Mouse (Mus musculus): ENCODE measurements at regions not wholly inside any gene's neighbourhood (a gene's known extent, or its start where the extent isn't known, plus 50 kb on each side); places are given as distances from the start of the nearest gene placed in this dataset.

GRCm38 (mm10) chr2:117748892-117749291, 362.8 kb upstream of the Thbs1 start:
- no peak for DNase-seq (ENCODE audit: low spot score)
- 91% methylated on average over 4 of the region's 4 CpGs for WGBS
- no peak for ATAC-seq
- Histone ChIP-seq H3K27me3 (replicated peaks; ENCODE audit: control insufficient read depth, insufficient read depth, low read length) (no peaks in the 10 kb centered on the region), H3K9me3 (replicated peaks; ENCODE audit: control insufficient read depth, low read length) (no peaks in the 10 kb centered on the region), H3K4me2 (ENCODE audit: low read length) (no peak overlapping the region), H3K27ac (ENCODE audit: low read depth, low read length) (no peak overlapping the region), H3K36me3 (ENCODE audit: control insufficient read depth, insufficient read depth, low read length) (no peaks in the 10 kb centered on the region), H3K9ac (ENCODE audit: low read length) (no peak overlapping the region), H3K4me1 (ENCODE audit: control insufficient read depth, insufficient read depth, low read length) (no peaks in the 10 kb centered on the region), H3K4me3 (ENCODE audit: low read depth, low read length) (no peak overlapping the region)

- no peaks in the 10 kb centered on the region for H3K9me3 ChIP-seq (replicated peaks; ENCODE audit: control insufficient read depth, low read length)
- no peaks in the 10 kb centered on the region for H3K27me3 ChIP-seq (replicated peaks; ENCODE audit: control insufficient read depth, insufficient read depth, low read length)
- 88% methylated on average over 1 of the region's 1 CpGs for WGBS
- no peak overlapping the region for H3K9ac ChIP-seq (ENCODE audit: low read length)
- no peak overlapping the region for H3K27ac ChIP-seq (ENCODE audit: low read depth, low read length)
- DNase-seq (ENCODE audit: low spot score) (no peak), ATAC-seq (no peak)
- H3K4me2 ChIP-seq (ENCODE audit: low read length) = no peak overlapping the region
- H3K4me3 ChIP-seq (ENCODE audit: low read depth, low read length) = no peak overlapping the region
- no peaks in the 10 kb centered on the region for H3K4me1 ChIP-seq (ENCODE audit: control insufficient read depth, insufficient read depth, low read length)
- no peaks in the 10 kb centered on the region for H3K36me3 ChIP-seq (ENCODE audit: control insufficient read depth, insufficient read depth, low read length)
Measured at GRCm38 (mm10) chr2:117759491-117760013, 352.1 kb upstream of the Thbs1 start.

- no peaks in the 10 kb centered on the region for H3K9me3 ChIP-seq (replicated peaks; ENCODE audit: control insufficient read depth, low read length)
- H3K27ac ChIP-seq (ENCODE audit: low read depth, low read length) = no peak overlapping the region
- H3K27me3 ChIP-seq (replicated peaks; ENCODE audit: control insufficient read depth, insufficient read depth, low read length) = no peaks in the 10 kb centered on the region
- 91% methylated on average over 1 of the region's 1 CpGs for whole genome bisulfite sequencing
- H3K4me2 ChIP-seq (ENCODE audit: low read length) = no peak overlapping the region
- H3K36me3 ChIP-seq (ENCODE audit: control insufficient read depth, insufficient read depth, low read length) = no peaks in the 10 kb centered on the region
- H3K4me1 ChIP-seq (ENCODE audit: control insufficient read depth, insufficient read depth, low read length) = no peaks in the 10 kb centered on the region
- DNase-seq (ENCODE audit: low spot score) (no peak), ATAC-seq (no peak)
- no peak overlapping the region for H3K9ac ChIP-seq (ENCODE audit: low read length)
- H3K4me3 ChIP-seq (ENCODE audit: low read depth, low read length) = no peak overlapping the region
Measured at GRCm38 (mm10) chr2:117763631-117764030, 348.0 kb upstream of the Thbs1 start.

- H3K9me3 ChIP-seq (replicated peaks; ENCODE audit: control insufficient read depth, low read length) = no peaks in the 10 kb centered on the region
- WGBS = 88% methylated on average over 5 of the region's 5 CpGs
- DNase-seq (ENCODE audit: low spot score) = no peak
- H3K36me3 ChIP-seq (ENCODE audit: control insufficient read depth, insufficient read depth, low read length) = no peaks in the 10 kb centered on the region
- no peak overlapping the region for H3K9ac ChIP-seq (ENCODE audit: low read length)
- no peak overlapping the region for H3K4me2 ChIP-seq (ENCODE audit: low read length)
- no peak overlapping the region for H3K4me3 ChIP-seq (ENCODE audit: low read depth, low read length)
- no peak for ATAC-seq
- H3K27ac ChIP-seq (ENCODE audit: low read depth, low read length) = no peak overlapping the region
- H3K4me1 ChIP-seq (ENCODE audit: control insufficient read depth, insufficient read depth, low read length) = no peaks in the 10 kb centered on the region
- H3K27me3 ChIP-seq (replicated peaks; ENCODE audit: control insufficient read depth, insufficient read depth, low read length) = no peaks in the 10 kb centered on the region
Measured at GRCm38 (mm10) chr2:117765572-117765971, 346.1 kb upstream of the Thbs1 start.

- WGBS = 89% methylated on average over 3 of the region's 3 CpGs
- no peak for DNase-seq (ENCODE audit: low spot score)
Measured at GRCm38 (mm10) chr2:117766450-117766849, 345.2 kb upstream of the Thbs1 start.

GRCm38 (mm10) chr2:117769402-117770114, 342.1 kb upstream of the Thbs1 start:
- DNase-seq (ENCODE audit: low spot score) (peak; percentile 2), ATAC-seq (no peak)
- WGBS = 78% methylated on average over 7 of the region's 7 CpGs

More at GRCm38 (mm10) chr2:117766450-117766849, 345.2 kb upstream of the Thbs1 start:
- H3K27me3 ChIP-seq (replicated peaks; ENCODE audit: control insufficient read depth, insufficient read depth, low read length) = no peaks in the 10 kb centered on the region
- no peak overlapping the region for H3K9ac ChIP-seq (ENCODE audit: low read length)
- H3K4me3 ChIP-seq (ENCODE audit: low read depth, low read length) = no peak overlapping the region
- no peak overlapping the region for H3K27ac ChIP-seq (ENCODE audit: low read depth, low read length)
- H3K36me3 ChIP-seq (ENCODE audit: control insufficient read depth, insufficient read depth, low read length) = no peaks in the 10 kb centered on the region
- no peak for ATAC-seq
- no peak overlapping the region for H3K4me2 ChIP-seq (ENCODE audit: low read length)
- H3K9me3 ChIP-seq (replicated peaks; ENCODE audit: control insufficient read depth, low read length) = no peaks in the 10 kb centered on the region
- no peaks in the 10 kb centered on the region for H3K4me1 ChIP-seq (ENCODE audit: control insufficient read depth, insufficient read depth, low read length)

GRCm38 (mm10) chr2:117770115-117770485, 341.6 kb upstream of the Thbs1 start:
- 85% methylated on average over 3 of the region's 3 CpGs for WGBS
- no peak for DNase-seq (ENCODE audit: low spot score)

More at GRCm38 (mm10) chr2:117769402-117770114, 342.1 kb upstream of the Thbs1 start:
- Histone ChIP-seq H3K9ac (ENCODE audit: low read length) (no peak overlapping the region), H3K27ac (ENCODE audit: low read depth, low read length) (no peak overlapping the region), H3K27me3 (replicated peaks; ENCODE audit: control insufficient read depth, insufficient read depth, low read length) (no peaks in the 10 kb centered on the region), H3K9me3 (replicated peaks; ENCODE audit: control insufficient read depth, low read length) (no peaks in the 10 kb centered on the region), H3K36me3 (ENCODE audit: control insufficient read depth, insufficient read depth, low read length) (no peaks in the 10 kb centered on the region), H3K4me2 (ENCODE audit: low read length) (no peak overlapping the region), H3K4me1 (ENCODE audit: control insufficient read depth, insufficient read depth, low read length) (no peaks in the 10 kb centered on the region), H3K4me3 (ENCODE audit: low read depth, low read length) (no peak overlapping the region)

GRCm38 (mm10) chr2:117780287-117780686, 331.4 kb upstream of the Thbs1 start:
- no peaks in the 10 kb centered on the region for H3K36me3 ChIP-seq (ENCODE audit: control insufficient read depth, insufficient read depth, low read length)
- H3K4me2 ChIP-seq (ENCODE audit: low read length) = no peak overlapping the region
- H3K27me3 ChIP-seq (replicated peaks; ENCODE audit: control insufficient read depth, insufficient read depth, low read length) = no peaks in the 10 kb centered on the region
- no peak overlapping the region for H3K9ac ChIP-seq (ENCODE audit: low read length)
- no peaks in the 10 kb centered on the region for H3K4me1 ChIP-seq (ENCODE audit: control insufficient read depth, insufficient read depth, low read length)
- H3K27ac ChIP-seq (ENCODE audit: low read depth, low read length) = no peak overlapping the region
- H3K4me3 ChIP-seq (ENCODE audit: low read depth, low read length) = no peak overlapping the region
- ATAC-seq (no peak), DNase-seq (ENCODE audit: low spot score) (no peak)
- H3K9me3 ChIP-seq (replicated peaks; ENCODE audit: control insufficient read depth, low read length) = no peaks in the 10 kb centered on the region
- WGBS = 83% methylated on average over 3 of the region's 3 CpGs

More at GRCm38 (mm10) chr2:117770115-117770485, 341.6 kb upstream of the Thbs1 start:
- Histone ChIP-seq H3K36me3 (ENCODE audit: control insufficient read depth, insufficient read depth, low read length) (no peaks in the 10 kb centered on the region), H3K9ac (ENCODE audit: low read length) (no peak overlapping the region), H3K4me2 (ENCODE audit: low read length) (no peak overlapping the region), H3K27me3 (replicated peaks; ENCODE audit: control insufficient read depth, insufficient read depth, low read length) (no peaks in the 10 kb centered on the region), H3K4me3 (ENCODE audit: low read depth, low read length) (no peak overlapping the region), H3K9me3 (replicated peaks; ENCODE audit: control insufficient read depth, low read length) (no peaks in the 10 kb centered on the region), H3K27ac (ENCODE audit: low read depth, low read length) (no peak overlapping the region), H3K4me1 (ENCODE audit: control insufficient read depth, insufficient read depth, low read length) (no peaks in the 10 kb centered on the region)
- ATAC-seq = no peak

GRCm38 (mm10) chr2:117780816-117781215, 330.9 kb upstream of the Thbs1 start:
- no peaks in the 10 kb centered on the region for H3K36me3 ChIP-seq (ENCODE audit: control insufficient read depth, insufficient read depth, low read length)
- no peaks in the 10 kb centered on the region for H3K27me3 ChIP-seq (replicated peaks; ENCODE audit: control insufficient read depth, insufficient read depth, low read length)
- H3K4me1 ChIP-seq (ENCODE audit: control insufficient read depth, insufficient read depth, low read length) = no peaks in the 10 kb centered on the region
- no peak overlapping the region for H3K9ac ChIP-seq (ENCODE audit: low read length)
- ATAC-seq (no peak), DNase-seq (ENCODE audit: low spot score) (no peak)
- no peaks in the 10 kb centered on the region for H3K9me3 ChIP-seq (replicated peaks; ENCODE audit: control insufficient read depth, low read length)
- 79% methylated on average over 7 of the region's 7 CpGs for WGBS
- no peak overlapping the region for H3K27ac ChIP-seq (ENCODE audit: low read depth, low read length)
- H3K4me2 ChIP-seq (ENCODE audit: low read length) = no peak overlapping the region
- no peak overlapping the region for H3K4me3 ChIP-seq (ENCODE audit: low read depth, low read length)
